Mouse (Mus musculus) heart, embryonic 11.5 days (tissue): ENCODE results near the gene Slc23a2. TPM values are rescaled to one million over a fixed set of nuclear protein-coding genes. Genes with fewer than 3 reads are reported as not detected.

Experiments used
- ATAC-seq: fragments of 200-750 bp; cut with Nextera tagmentation; replicated peaks from 2 replicates; pipeline ENCODE4 v1.8.0; 2017; ENCODE audit warnings: moderate library complexity; ENCODE audit not compliant: insufficient number of reproducible peaks, low FRiP score, low TSS enrichment
- H3K27ac ChIP-seq: fragments of 300-500 bp; sonication (generic); 2 replicates; pipeline ENCODE4 v1.5.1; 2014; ENCODE audit warnings: mild to moderate bottlenecking, low read depth, low read length
- H3K27me3 ChIP-seq: fragments of 300-500 bp; sonication (generic); 2 replicates; pipeline ENCODE4 v1.6.1; 2014; ENCODE audit warnings: mild to moderate bottlenecking, low read length, mixed read lengths; ENCODE audit not compliant: control insufficient read depth, insufficient read depth
- H3K36me3 ChIP-seq: fragments of 300-500 bp; sonication (generic); 2 replicates; pipeline ENCODE4 v1.6.1; 2014; ENCODE audit warnings: mild to moderate bottlenecking, low read length, moderate library complexity, mixed read lengths; ENCODE audit not compliant: control insufficient read depth, insufficient read depth
- H3K4me1 ChIP-seq: fragments of 300-500 bp; sonication (generic); 2 replicates; pipeline ENCODE4 v1.6.1; 2014; ENCODE audit warnings: low read length; ENCODE audit not compliant: control insufficient read depth, insufficient read depth
- H3K4me2 ChIP-seq: fragments of 300-500 bp; sonication (generic); 2 replicates; pipeline ENCODE4 v1.6.1; 2014; ENCODE audit warnings: mild to moderate bottlenecking, moderate library complexity
- H3K4me3 ChIP-seq: fragments of 300-500 bp; sonication (generic); 2 replicates; pipeline ENCODE4 v1.5.1; 2014; ENCODE audit warnings: low read depth, low read length
- H3K9ac ChIP-seq: fragments of 300-500 bp; sonication (generic); 2 replicates; pipeline ENCODE4 v1.6.1; 2014; ENCODE audit warnings: mild to moderate bottlenecking, low read depth, low read length, moderate library complexity
- H3K9me3 ChIP-seq: fragments of 300-500 bp; sonication (generic); replicated peaks from 2 replicates; pipeline ENCODE4 v1.6.1; 2016; ENCODE audit warnings: low read length; ENCODE audit not compliant: control insufficient read depth
- WGBS: fragments of 180-500 bp; shearing (Covaris S2); extraction: QIAGEN DNeasy Blood & Tissue Kit; methylation state at CpG from one replicate; pipeline ENCODE4 v1.1.7; 2014; ENCODE audit not compliant: insufficient replicate concordance; 5-methylcytosine and 5-hydroxymethylcytosine counted together
- polyA plus RNA-seq: library from polyadenylated mRNA; unstranded; fragments of >200 nt; fragmentation: Nextera tagmentation; extraction: Ambion mirVana; gene quantifications from 2 replicates; pipeline ENCODE4 v1.2.1, GENCODE M21; 2014

The Slc23a2 gene
- polyA plus RNA-seq, 1 experiment from 2014 or later, result 8.7 TPM

DNA sequence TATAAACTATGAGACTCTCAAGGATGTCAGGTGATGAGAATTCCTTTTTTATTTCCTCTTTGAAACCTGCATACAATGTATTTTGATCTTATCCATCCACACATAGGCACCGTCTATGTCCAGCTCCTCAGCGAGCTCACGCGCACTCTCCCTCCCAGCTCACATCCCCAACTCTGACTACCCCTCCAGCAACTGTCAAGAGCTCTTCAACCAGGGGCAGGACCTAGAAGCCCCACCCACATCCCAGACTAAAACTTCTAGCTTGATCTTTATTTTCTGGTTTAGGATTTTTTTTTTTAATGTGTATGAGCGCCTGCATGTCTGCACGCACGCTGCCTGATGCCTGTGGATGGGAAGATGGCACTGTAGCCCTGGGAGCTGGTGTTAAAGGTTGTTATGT, 14.9 kb downstream of the Slc23a2 start:
- H3K36me3 ChIP-seq, result no peaks in the 10 kb centered on the region
- no peak overlapping the region for H3K4me3 ChIP-seq
- H3K9ac ChIP-seq, result no peak overlapping the region
- no peaks in the 10 kb centered on the region for H3K27me3 ChIP-seq
- no peak overlapping the region for H3K27ac ChIP-seq
- peaks cover 18% of the 10 kb centered on the region for H3K4me1 ChIP-seq
- no peak overlapping the region for H3K4me2 ChIP-seq
- ATAC-seq, result no peak
- WGBS, result 91% methylated on average over 7 of the region's 7 CpGs
- no peaks in the 10 kb centered on the region for H3K9me3 ChIP-seq

DNA sequence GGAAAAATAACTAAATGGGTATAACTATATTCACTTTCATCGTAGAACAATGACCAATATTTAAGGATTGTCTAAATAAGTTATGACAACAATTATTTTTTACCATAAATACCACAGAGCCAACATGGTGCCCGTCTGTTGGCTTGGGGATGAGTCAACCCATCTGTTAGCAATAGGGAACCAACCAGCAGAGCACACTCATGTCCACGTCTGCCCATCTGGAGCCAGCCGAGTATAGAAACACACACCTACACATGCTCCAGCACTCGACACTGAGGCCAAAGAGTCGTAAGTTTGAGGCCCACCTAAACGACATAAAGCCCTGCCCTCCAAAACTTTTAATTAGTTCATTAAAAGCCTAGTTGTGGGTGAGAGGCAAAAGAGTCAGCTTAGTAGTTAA, 15.7 kb downstream of the Slc23a2 start:
- H3K9me3 ChIP-seq, result no peaks in the 10 kb centered on the region
- H3K4me3 ChIP-seq, result no peak overlapping the region
- WGBS, result 87% methylated on average over 7 of the region's 7 CpGs

DNA sequence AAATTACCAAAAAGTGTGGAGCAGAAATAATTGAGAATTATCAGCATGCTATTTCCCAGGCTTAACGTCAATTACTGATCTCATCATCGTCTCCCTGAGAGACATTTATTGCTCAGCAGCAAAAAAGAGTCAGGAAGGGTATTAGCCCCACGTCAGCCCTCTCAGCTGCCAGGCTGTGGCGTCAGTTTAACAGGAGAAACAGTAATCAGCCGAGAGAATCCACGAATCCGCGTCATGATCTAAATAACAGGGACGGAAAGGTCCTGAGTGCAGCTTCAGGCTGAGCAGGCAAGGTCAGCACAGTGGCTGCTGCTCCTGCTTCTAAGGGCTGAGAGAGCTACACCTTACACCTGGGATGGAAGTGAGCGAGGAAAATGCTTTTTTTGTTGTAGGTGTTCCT, 17.0 kb downstream of the Slc23a2 start:
- H3K36me3 ChIP-seq, result no peaks in the 10 kb centered on the region
- H3K27me3 ChIP-seq, result no peaks in the 10 kb centered on the region
- no peaks in the 10 kb centered on the region for H3K9me3 ChIP-seq
- no peak for ATAC-seq
- 70% methylated on average over 10 of the region's 10 CpGs for WGBS
- H3K4me2 ChIP-seq, result no peak overlapping the region
- H3K4me3 ChIP-seq, result no peak overlapping the region
- no peak overlapping the region for H3K27ac ChIP-seq
- H3K4me1 ChIP-seq, result peaks cover 8% of the 10 kb centered on the region
- H3K9ac ChIP-seq, result no peak overlapping the region

More for the DNA sequence above, 15.7 kb downstream of the Slc23a2 start:
- Histone ChIP-seq H3K27me3 (no peaks in the 10 kb centered on the region), H3K4me2 (no peak overlapping the region), H3K36me3 (no peaks in the 10 kb centered on the region), H3K9ac (no peak overlapping the region), H3K4me1 (peaks cover 15% of the 10 kb centered on the region), H3K27ac (no peak overlapping the region)
- ATAC-seq, result no peak

DNA sequence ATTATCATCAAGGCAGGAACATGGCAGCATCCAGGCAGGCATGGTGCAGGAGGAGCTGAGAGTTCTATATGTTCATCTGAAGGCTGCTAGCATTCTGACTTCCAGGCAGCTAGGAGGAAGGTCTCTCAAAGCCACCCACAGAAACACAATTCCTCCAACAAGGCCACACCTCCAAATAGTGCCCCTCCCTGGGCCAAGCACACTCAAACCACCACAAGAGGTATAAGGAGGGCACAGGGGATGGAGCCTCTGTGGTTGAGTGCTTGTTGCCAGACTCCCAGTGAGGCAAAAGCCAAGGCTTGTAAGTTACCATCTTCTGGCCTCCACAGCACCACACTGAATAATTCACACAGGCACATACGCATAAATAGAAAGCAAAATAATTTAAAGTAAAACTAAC, 18.6 kb downstream of the Slc23a2 start:
- Histone ChIP-seq H3K4me2 (no peak overlapping the region), H3K9ac (no peak overlapping the region), H3K9me3 (no peaks in the 10 kb centered on the region), H3K36me3 (no peaks in the 10 kb centered on the region), H3K4me3 (no peak overlapping the region), H3K27ac (no peak overlapping the region), H3K27me3 (no peaks in the 10 kb centered on the region), H3K4me1 (peaks cover 2% of the 10 kb centered on the region)
- no peak for ATAC-seq
- 98% methylated on average over 1 of the region's 1 CpGs for WGBS

DNA sequence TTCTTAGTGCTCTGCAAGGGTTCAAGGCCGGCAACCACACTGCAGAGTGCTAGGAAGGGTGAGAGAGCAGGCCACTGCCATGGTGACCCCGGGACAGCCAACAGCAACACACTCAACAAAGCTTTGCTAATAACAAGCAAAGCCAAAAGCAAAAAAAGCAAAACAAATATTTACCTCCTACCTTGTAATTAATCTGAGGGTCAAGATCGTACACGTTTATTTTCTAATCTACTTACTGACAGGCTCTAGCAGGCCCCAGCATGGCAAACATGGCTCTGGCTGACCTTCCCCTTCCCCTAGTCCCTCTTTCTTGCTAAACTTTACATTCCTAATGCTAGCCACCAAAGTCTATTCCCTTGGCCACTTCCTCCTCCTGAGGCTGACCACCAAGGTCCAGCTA, 21.8 kb downstream of the Slc23a2 start:
- Histone ChIP-seq H3K4me3 (no peak overlapping the region), H3K27me3 (no peaks in the 10 kb centered on the region), H3K27ac (no peak overlapping the region), H3K4me1 (no peaks in the 10 kb centered on the region), H3K9me3 (no peaks in the 10 kb centered on the region), H3K9ac (no peak overlapping the region), H3K36me3 (no peaks in the 10 kb centered on the region), H3K4me2 (no peak overlapping the region)
- ATAC-seq, result no peak
- 85% methylated on average over 4 of the region's 4 CpGs for WGBS

DNA sequence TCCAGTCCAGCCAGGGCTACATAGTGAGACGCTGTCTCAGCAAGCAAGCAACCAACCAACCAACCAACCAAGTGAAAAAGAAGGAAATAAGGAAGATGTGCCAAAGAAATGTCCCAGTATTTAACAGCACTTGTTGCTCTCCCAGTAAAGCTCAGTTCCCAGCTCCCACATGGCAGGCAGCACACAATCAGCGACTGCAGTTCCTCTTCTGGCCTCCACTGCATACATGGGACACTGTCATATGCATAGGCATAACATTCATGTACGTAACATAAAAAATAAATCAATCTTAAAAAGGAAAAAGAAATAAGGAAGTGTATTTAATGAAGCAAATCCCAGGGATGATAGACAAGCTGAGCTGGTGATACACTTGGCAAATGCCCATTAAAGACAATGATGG, 23.9 kb downstream of the Slc23a2 start:
- no peak overlapping the region for H3K4me2 ChIP-seq
- no peaks in the 10 kb centered on the region for H3K36me3 ChIP-seq
- H3K4me1 ChIP-seq, result no peaks in the 10 kb centered on the region
- H3K27ac ChIP-seq, result no peak overlapping the region
- WGBS, result 91% methylated on average over 3 of the region's 3 CpGs
- no peak for ATAC-seq
- H3K4me3 ChIP-seq, result no peak overlapping the region
- no peaks in the 10 kb centered on the region for H3K27me3 ChIP-seq
- H3K9ac ChIP-seq, result no peak overlapping the region
- H3K9me3 ChIP-seq, result no peaks in the 10 kb centered on the region

DNA sequence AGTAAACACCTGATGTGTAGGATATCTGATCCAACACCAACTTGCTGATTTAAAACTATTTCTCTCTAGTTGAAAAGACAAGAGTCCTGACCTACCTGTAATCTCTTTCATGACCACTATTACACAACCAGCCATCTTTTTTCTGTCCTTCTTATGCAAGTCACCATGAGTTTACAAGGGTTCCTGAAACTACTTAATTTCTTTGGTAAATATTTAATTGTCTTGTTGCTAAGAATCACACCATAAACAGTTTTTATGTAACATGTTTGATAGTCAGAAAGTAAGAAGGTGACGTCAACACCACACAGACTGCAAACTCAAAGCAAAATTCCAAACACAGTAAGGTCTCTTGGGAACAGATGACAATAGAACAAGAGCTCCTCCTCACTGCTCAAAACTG, 26.3 kb downstream of the Slc23a2 start:
- Histone ChIP-seq H3K27me3 (no peaks in the 10 kb centered on the region), H3K36me3 (no peaks in the 10 kb centered on the region), H3K27ac (no peak overlapping the region), H3K9ac (no peak overlapping the region), H3K9me3 (no peaks in the 10 kb centered on the region), H3K4me2 (no peak overlapping the region), H3K4me1 (no peaks in the 10 kb centered on the region), H3K4me3 (no peak overlapping the region)
- no peak for ATAC-seq
- WGBS, result 87% methylated on average over 1 of the region's 1 CpGs

- no peak overlapping the region for H3K4me3 ChIP-seq
- no peaks in the 10 kb centered on the region for H3K9me3 ChIP-seq
- H3K4me1 ChIP-seq, result 0 out of 2 replicates have a peak, but pooled peaks cover 4% of the 10 kb centered on the region
- ATAC-seq, result no peak
- 89% methylated on average over 5 of the region's 5 CpGs for WGBS
- H3K9ac ChIP-seq, result no peak overlapping the region
- no peak overlapping the region for H3K27ac ChIP-seq
- H3K27me3 ChIP-seq, result no peaks in the 10 kb centered on the region
- H3K4me2 ChIP-seq, result no peak overlapping the region
- no peaks in the 10 kb centered on the region for H3K36me3 ChIP-seq
Observed at GRCm38 (mm10) chr2:132115936-132116335, 29.0 kb downstream of the Slc23a2 start.

- H3K27me3 ChIP-seq, result no peaks in the 10 kb centered on the region
- 66% methylated on average over 6 of the region's 6 CpGs for WGBS
- ATAC-seq, result no peak
- H3K9me3 ChIP-seq, result no peaks in the 10 kb centered on the region
- H3K4me3 ChIP-seq, result no peak overlapping the region
- H3K4me2 ChIP-seq, result no peak overlapping the region
- no peaks in the 10 kb centered on the region for H3K36me3 ChIP-seq
- H3K27ac ChIP-seq, result no peak overlapping the region
- no peak overlapping the region for H3K9ac ChIP-seq
- H3K4me1 ChIP-seq, result 0 out of 2 replicates have a peak, but pooled peaks cover 5% of the 10 kb centered on the region
Observed at GRCm38 (mm10) chr2:132115344-132115743, 29.6 kb downstream of the Slc23a2 start.
